Mouse (Mus musculus) bone marrow macrophage, adult 2 months (primary cell): ENCODE results near the gene Oosp2. TPM values are rescaled to one million over a fixed set of nuclear protein-coding genes. Genes with fewer than 3 reads are reported as not detected.

Experiments used
- H3K27ac ChIP-seq: 2 replicates; pipeline ENCODE4 v1.5.1; 2012; ENCODE audit warnings: low read depth, low read length; ENCODE audit not compliant: insufficient read depth
- H3K4me1 ChIP-seq: 2 replicates; pipeline ENCODE4 v1.6.1; 2012; ENCODE audit warnings: low read length; ENCODE audit not compliant: control insufficient read depth, insufficient read depth
- H3K4me3 ChIP-seq: 2 replicates; pipeline ENCODE4 v1.5.1; 2012; ENCODE audit warnings: mild to moderate bottlenecking, low read length, moderate library complexity; ENCODE audit not compliant: insufficient read depth
- CTCF ChIP-seq: IDR thresholded peaks from 2 replicates; pipeline ENCODE4 v1.5.1; 2012; ENCODE audit warnings: low read depth, mild to moderate bottlenecking, low read length, moderate library complexity
- POLR2A ChIP-seq: IDR thresholded peaks from 2 replicates; pipeline ENCODE4 v1.6.1; 2012; ENCODE audit warnings: mild to moderate bottlenecking, low read depth, low read length, borderline replicate concordance
- polyA plus RNA-seq: library from polyadenylated mRNA; stranded (reverse); fragments of >200 nt; gene quantifications from 2 replicates; pipeline ENCODE4 v1.2.4, GENCODE M21; 2012; ENCODE audit not compliant: missing spikeins, insufficient read depth, insufficient read length

The Oosp2 gene
- polyA plus RNA-seq, 1 experiment: not detected

GRCm38 (mm10) chr19:11639038-11639437 is 21.3 kb downstream of the Oosp2 start:
- Histone ChIP-seq H3K4me1 (no peaks in the 10 kb centered on the region), H3K27ac (no peak overlapping the region), H3K4me3 (no peak overlapping the region)
- TF ChIP-seq POLR2A (no peak), CTCF (no peak)

GRCm38 (mm10) chr19:11635572-11635971 is 24.8 kb downstream of the Oosp2 start:
- no peak for TF ChIP-seq CTCF
- no peak for TF ChIP-seq POLR2A
- Histone ChIP-seq H3K4me3 (no peak overlapping the region), H3K27ac (no peak overlapping the region), H3K4me1 (no peaks in the 10 kb centered on the region)

- no peaks in the 10 kb centered on the region for H3K4me1 ChIP-seq
Measured at GRCm38 (mm10) chr19:11634330-11634729, 26.0 kb downstream of the Oosp2 start.

GRCm38 (mm10) chr19:11633732-11634131 is 26.6 kb downstream of the Oosp2 start:
- Histone ChIP-seq H3K4me1 (no peaks in the 10 kb centered on the region), H3K4me3 (no peak overlapping the region), H3K27ac (no peak overlapping the region)
- TF ChIP-seq POLR2A: no peak
- no peak for TF ChIP-seq CTCF

More at GRCm38 (mm10) chr19:11634330-11634729, 26.0 kb downstream of the Oosp2 start:
- Histone ChIP-seq H3K27ac (no peak overlapping the region), H3K4me3 (no peak overlapping the region)
- TF ChIP-seq CTCF (no peak), POLR2A (no peak)

DNA sequence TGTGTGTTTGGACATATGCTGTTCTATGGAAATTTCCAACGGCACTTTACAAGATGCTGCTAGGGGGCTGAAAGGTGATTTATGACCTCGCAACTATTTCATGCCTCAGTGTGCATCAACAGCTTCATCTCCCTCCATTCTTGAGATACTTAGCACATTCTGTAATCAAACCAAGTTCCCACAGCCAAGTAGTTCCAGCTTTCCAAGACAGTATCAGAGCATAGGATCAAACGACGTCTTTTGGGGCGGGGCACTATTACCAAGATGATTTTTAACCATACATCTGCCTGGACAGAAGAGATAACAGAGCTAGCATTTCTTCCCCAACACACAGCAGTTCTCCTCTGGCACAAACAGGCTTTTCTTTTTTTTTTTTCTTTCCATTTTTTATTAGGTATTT is 35.1 kb downstream of the Oosp2 start:
- H3K4me1 ChIP-seq: no peaks in the 10 kb centered on the region
- no peak overlapping the region for H3K27ac ChIP-seq
- H3K4me3 ChIP-seq: no peak overlapping the region
- TF ChIP-seq POLR2A: no peak
- no peak for TF ChIP-seq CTCF

DNA sequence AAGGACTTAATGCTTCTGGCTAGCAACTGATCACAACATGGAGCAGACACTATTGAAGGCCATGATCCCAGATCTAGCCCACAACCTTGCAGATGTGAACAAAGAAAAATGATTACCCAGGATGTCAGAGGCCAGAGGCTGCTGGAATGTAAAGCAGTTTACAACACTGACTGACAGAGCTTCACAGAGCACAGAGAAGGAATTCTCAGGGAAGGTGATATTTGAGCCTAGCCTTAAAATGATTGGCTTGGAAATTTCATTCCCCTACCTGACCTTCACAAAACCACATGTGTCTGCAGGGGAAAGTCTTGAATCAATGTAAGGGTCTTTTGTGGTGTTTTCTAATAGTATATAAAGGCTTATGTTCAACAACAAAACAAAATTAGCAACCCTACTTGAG is 35.6 kb downstream of the Oosp2 start:
- Histone ChIP-seq H3K4me1 (no peaks in the 10 kb centered on the region), H3K4me3 (no peak overlapping the region), H3K27ac (no peak overlapping the region)
- TF ChIP-seq CTCF (no peak), POLR2A (no peak)

DNA sequence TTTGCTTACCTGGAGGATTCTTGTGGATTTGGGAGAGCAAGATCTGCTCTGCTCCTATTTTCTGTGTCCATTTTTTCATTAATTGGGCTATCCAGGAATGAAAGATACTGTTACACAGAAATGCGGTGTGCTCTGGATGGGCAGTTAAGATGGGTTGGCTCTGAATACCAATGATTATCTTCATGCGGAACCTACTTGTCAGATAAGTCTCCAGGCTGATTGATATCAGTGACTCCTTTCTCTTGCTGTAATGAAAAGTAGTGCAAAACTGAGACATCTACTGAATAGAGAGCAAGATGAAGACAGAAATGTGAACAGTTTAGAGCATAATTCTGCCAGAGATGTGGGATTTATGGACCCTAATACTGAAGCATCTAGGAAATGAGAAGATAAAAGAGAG is 36.8 kb downstream of the Oosp2 start, which contains the start of gene Ms4a2:
Ms4a2 (minus strand) TSS at position 169 of the 400 bp plus-strand sequence.
- no peak within 1 kb of the TSS for H3K27ac ChIP-seq
- H3K4me3 ChIP-seq: no peak within 1 kb of the TSS
- no peaks in the 10 kb centered on the region for H3K4me1 ChIP-seq
- TF ChIP-seq CTCF (no peak), POLR2A (no peak)

DNA sequence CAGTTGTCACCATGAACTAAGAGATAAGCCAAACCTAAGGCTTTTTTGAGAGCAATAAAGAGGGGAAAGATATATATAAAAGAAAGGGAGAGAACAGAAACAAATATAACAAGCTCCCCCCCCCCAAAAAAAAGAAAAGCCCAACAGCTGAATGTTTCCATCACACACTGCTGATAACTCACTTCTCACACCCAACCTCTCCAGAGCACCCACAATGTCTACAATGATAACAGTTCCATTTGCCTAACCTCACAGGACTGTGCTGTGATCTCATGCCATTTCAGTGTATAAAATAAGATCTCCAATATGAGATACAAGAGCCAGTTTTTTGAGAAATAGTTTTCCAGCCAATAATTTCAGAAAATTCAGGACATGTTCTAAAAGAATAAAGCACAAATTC is 42.4 kb downstream of the Oosp2 start:
- TF ChIP-seq POLR2A (no peak), CTCF (no peak)
- no peak overlapping the region for H3K4me3 ChIP-seq
- no peaks in the 10 kb centered on the region for H3K4me1 ChIP-seq
- H3K27ac ChIP-seq: no peak overlapping the region

DNA sequence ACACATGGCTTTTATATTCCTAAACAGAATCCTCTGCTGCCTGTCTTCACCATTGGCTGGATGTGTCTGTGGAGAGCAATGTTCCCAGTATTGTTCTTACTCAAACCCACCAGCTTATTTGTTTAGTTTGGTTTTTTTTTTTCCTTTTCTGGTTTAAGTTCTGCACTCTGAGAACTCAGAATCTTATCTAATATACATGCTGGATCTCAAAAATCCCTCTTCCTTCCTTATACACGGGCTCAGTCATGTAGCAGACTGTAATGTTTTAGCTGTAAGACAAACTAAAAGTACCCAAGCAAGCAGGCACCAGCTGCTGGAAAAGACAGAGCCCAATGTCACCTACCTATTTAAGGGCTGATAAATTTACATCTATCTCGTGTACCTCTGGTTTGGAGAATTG is 45.6 kb downstream of the Oosp2 start:
- Histone ChIP-seq H3K27ac (no peak overlapping the region), H3K4me1 (no peaks in the 10 kb centered on the region), H3K4me3 (no peak overlapping the region)
- TF ChIP-seq CTCF (no peak), POLR2A (no peak)

GRCm38 (mm10) chr19:11613776-11614443 is 46.4 kb downstream of the Oosp2 start:
- no peaks in the 10 kb centered on the region for H3K4me1 ChIP-seq
- TF ChIP-seq CTCF (no peak), POLR2A (no peak)
- no peak overlapping the region for H3K27ac ChIP-seq
- no peak overlapping the region for H3K4me3 ChIP-seq
